Mouse (Mus musculus) liver, embryonic 11.5 days (tissue): ENCODE data around the gene Camp. TPM values are rescaled to one million over a fixed set of nuclear protein-coding genes. Genes with fewer than 3 reads are reported as not detected.

Experiments used
- ATAC-seq: fragments of 200-750 bp; cut with Nextera tagmentation; replicated peaks from 2 replicates; pipeline ENCODE4 v1.8.0; 2017; ENCODE audit warnings: moderate number of reproducible peaks, mild to moderate bottlenecking, moderate TSS enrichment, moderate library complexity; ENCODE audit not compliant: low FRiP score
- DNase-seq: peaks from one replicate; pipeline ENCODE4 v3.0.0-alpha.2; 2017; ENCODE audit warnings: low spot score
- H3K27ac ChIP-seq: fragments of 300-500 bp; sonication (generic); 2 replicates; pipeline ENCODE4 v1.5.1; 2014; ENCODE audit warnings: mild to moderate bottlenecking, low read depth, low read length, control low read depth
- H3K27me3 ChIP-seq: fragments of 300-500 bp; sonication (generic); replicated peaks from 2 replicates; pipeline ENCODE4 v1.6.1; 2014; ENCODE audit warnings: low read length, mixed read lengths; ENCODE audit not compliant: control insufficient read depth, insufficient read depth
- H3K36me3 ChIP-seq: fragments of 300-500 bp; sonication (generic); 2 replicates; pipeline ENCODE4 v1.6.1; 2014; ENCODE audit warnings: mild to moderate bottlenecking, low read length, moderate library complexity, mixed read lengths; ENCODE audit not compliant: control insufficient read depth, insufficient read depth
- H3K4me1 ChIP-seq: fragments of 300-500 bp; sonication (generic); replicated peaks from 2 replicates; pipeline ENCODE4 v1.6.1; 2014; ENCODE audit warnings: low read length, mixed read lengths; ENCODE audit not compliant: control insufficient read depth, insufficient read depth
- H3K4me2 ChIP-seq: fragments of 300-500 bp; sonication (generic); 2 replicates; pipeline ENCODE4 v1.6.1; 2014; ENCODE audit warnings: mild to moderate bottlenecking, control low read depth, moderate library complexity
- H3K4me3 ChIP-seq: fragments of 300-500 bp; sonication (generic); 2 replicates; pipeline ENCODE4 v1.5.1; 2014; ENCODE audit warnings: low read depth, low read length, control low read depth
- H3K9ac ChIP-seq: fragments of 300-500 bp; sonication (generic); 2 replicates; pipeline ENCODE4 v1.6.1; 2014; ENCODE audit warnings: low read depth, low read length, control low read depth
- H3K9me3 ChIP-seq: fragments of 300-500 bp; sonication (generic); 2 replicates; pipeline ENCODE4 v1.6.1; 2016; ENCODE audit warnings: low read length, inconsistent platforms, mixed read lengths; ENCODE audit not compliant: control insufficient read depth
- WGBS: fragments of 180-500 bp; shearing (Covaris S2); extraction: QIAGEN DNeasy Blood & Tissue Kit; methylation state at CpG from one replicate; pipeline ENCODE4 v1.1.7; 2014; 5-methylcytosine and 5-hydroxymethylcytosine counted together
- polyA plus RNA-seq: library from polyadenylated mRNA; unstranded; fragments of >200 nt; fragmentation: Nextera tagmentation; extraction: Ambion mirVana; gene quantifications from 2 replicates; pipeline ENCODE4 v1.2.1, GENCODE M21; 2014

Gene Camp
- polyA plus RNA-seq, 1 experiment from 2014 or later: 13.5 TPM

DNA sequence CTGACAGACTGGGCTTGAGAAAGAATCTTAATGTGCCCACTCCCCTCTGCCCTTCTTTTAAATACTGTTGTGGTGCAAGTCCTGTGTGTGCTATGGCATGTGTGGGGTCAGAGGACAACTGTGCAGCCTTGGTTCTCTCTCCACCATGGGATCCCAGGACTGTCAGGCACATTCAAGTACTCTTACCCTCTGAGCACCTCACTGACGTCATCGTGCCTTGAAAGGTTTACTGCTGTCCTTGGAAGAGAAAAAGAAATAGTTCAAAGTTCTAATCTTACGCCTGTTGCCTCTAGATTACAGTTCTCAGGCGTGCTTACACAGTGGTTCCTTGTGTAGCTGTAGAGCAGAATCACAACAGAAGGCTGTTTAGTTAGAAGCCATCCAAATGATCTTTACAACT lies 36.8 kb upstream of the Camp start:
- no peak for ATAC-seq
- H3K27ac ChIP-seq: no peak overlapping the region
- H3K27me3 ChIP-seq: no peaks in the 10 kb centered on the region
- H3K4me2 ChIP-seq: no peak overlapping the region
- H3K9ac ChIP-seq: no peak overlapping the region
- no peak overlapping the region for H3K4me3 ChIP-seq
- H3K36me3 ChIP-seq: peaks cover 80% of the 10 kb centered on the region
- no peaks in the 10 kb centered on the region for H3K9me3 ChIP-seq
- no peaks in the 10 kb centered on the region for H3K4me1 ChIP-seq
- 80% methylated on average over 4 of the region's 4 CpGs for WGBS
- DNase-seq: no peak

DNA sequence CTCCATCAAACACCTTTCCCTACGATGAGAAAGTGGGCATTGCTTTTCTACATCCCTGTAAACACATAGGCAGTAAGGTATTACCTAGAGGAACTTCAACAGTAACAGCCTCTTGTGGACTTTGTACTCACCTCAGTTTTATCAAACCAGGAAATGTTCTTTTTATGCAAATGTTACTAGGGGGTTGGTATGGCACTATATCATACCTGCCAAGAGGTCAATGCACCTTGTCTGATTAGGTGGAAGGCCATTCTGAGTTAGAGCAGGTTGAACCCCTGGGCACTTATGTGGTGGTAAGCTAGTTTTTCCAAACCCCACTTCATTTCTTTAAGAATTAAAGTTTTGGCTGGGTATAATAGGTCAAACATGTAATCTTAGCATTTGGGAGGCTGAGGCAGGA lies 29.9 kb upstream of the Camp start:
- H3K4me3 ChIP-seq: no peak overlapping the region
- H3K27ac ChIP-seq: no peak overlapping the region
- DNase-seq: no peak
- H3K36me3 ChIP-seq: peaks cover 53% of the 10 kb centered on the region
- no peaks in the 10 kb centered on the region for H3K9me3 ChIP-seq
- no peaks in the 10 kb centered on the region for H3K27me3 ChIP-seq
- H3K9ac ChIP-seq: no peak overlapping the region
- no peak for ATAC-seq
- WGBS: 96% methylated on average over 1 of the region's 1 CpGs
- H3K4me2 ChIP-seq: no peak overlapping the region
- H3K4me1 ChIP-seq: peaks cover 6% of the 10 kb centered on the region; the same call in 1 of the 2 replicates

DNA sequence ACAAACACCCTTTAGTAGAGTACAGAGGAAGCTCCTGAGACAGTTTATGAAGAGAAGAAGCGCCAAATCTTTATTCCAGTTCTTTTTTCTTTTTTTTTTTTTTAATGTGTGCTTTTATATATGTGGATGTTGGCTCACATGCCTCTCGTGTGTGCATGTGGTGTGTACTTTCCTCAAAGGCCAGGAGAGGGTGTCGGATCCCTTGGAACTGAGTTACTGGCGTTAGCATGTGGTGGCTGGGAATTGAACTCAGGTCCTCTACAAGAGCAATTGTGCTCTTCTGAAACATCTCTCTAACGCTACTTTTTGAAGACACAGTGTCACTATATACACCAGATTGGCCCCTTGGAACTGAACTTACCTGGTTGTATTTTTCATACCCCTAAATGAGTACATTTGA lies 28.2 kb upstream of the Camp start:
- WGBS: 71% methylated on average over 5 of the region's 5 CpGs
- peak overlapping the region; percentile 96 for H3K4me3 ChIP-seq
- DNase-seq: no peak
- no peaks in the 10 kb centered on the region for H3K27me3 ChIP-seq
- peaks cover 6% of the 10 kb centered on the region; the same call in 1 of the 2 replicates for H3K4me1 ChIP-seq
- H3K9me3 ChIP-seq: no peaks in the 10 kb centered on the region
- peak overlapping the region; percentile 98 for H3K9ac ChIP-seq
- peak overlapping the region; percentile 67 for H3K4me2 ChIP-seq
- H3K36me3 ChIP-seq: peaks cover 41% of the 10 kb centered on the region
- ATAC-seq: no peak
- no peak overlapping the region for H3K27ac ChIP-seq

DNA sequence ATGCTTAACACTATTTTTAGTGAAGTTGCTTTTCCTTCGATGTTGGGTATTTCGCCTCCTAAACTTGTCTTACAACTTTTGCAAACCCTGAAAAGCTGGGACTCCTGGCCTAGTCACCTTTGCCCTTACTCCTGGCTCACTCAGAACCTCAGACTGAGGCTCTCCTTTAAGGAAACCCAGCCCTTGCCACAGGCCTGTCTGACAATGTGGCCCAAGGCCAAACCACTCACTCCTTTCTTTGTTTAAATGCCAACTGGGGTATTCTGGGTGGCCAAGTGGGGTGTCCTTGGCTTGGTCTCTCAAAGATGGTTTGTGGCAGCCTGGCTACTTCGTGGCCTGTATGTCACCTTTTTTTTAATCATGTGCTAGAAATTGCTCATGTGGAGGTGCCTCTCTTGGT lies 27.3 kb upstream of the Camp start:
- Histone ChIP-seq H3K4me1 (peaks cover 6% of the 10 kb centered on the region; the same call in 1 of the 2 replicates), H3K9ac (peak overlapping the region; percentile 98), H3K9me3 (no peaks in the 10 kb centered on the region), H3K4me2 (peak overlapping the region; percentile 67), H3K27me3 (no peaks in the 10 kb centered on the region), H3K27ac (no peak overlapping the region), H3K4me3 (peak overlapping the region; percentile 96), H3K36me3 (peaks cover 32% of the 10 kb centered on the region)
- ATAC-seq (no peak), DNase-seq (no peak)
- WGBS: 5% methylated on average over 3 of the region's 3 CpGs

DNA sequence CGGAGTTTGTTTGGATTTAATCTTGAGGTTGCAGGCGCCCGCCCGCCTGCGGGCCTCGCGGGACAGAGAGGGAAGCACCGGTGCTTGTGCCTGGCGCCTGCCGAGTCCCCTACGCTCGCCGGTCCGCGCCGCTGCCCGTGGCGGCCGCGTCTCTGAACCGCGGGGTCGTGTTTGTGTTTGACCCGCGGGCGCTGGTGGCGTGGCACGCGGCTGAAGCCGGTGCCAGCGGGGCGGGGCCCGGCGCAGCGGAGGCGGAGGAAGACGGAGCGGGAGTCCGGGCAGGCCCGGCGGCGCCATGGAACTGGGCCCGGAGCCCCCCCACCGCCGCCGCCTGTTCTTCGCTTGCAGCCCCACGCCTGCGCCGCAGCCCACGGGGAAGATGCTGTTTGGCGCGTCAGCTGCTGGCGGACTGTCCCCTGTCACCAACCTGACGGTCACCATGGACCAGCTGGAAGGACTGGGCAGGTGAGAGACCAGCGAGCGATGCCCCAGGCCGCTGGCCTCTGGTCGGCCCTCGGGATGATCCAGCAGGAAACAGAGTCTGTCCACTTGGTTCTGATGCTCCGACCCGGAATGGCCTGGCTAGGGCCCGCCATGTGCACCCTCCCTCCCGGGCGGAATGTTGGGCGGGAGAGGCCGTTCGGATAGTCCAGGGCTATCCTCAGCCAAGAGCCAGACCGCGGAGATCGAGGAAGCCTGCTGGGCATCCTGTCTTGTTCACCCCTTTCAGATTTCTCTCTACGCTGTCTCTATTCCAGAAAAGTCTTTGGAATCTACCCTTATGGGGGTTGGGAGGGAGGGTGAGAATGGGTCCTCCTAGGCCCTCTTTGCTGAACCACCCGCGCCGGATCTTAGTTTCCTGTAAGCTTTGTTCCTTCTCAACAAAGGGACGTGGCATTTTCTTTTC lies 26.5 kb upstream of the Camp start:
- peaks cover 28% of the 10 kb centered on the region for H3K36me3 ChIP-seq
- H3K4me1 ChIP-seq: peaks cover 12% of the 10 kb centered on the region
- DNase-seq (peak; percentile 54), ATAC-seq (peak; percentile 68)
- peak overlapping the region; percentile 85 for H3K27ac ChIP-seq
- peak overlapping the region; percentile 67 for H3K4me2 ChIP-seq
- H3K9ac ChIP-seq: peak overlapping the region; percentile 98
- no peaks in the 10 kb centered on the region for H3K27me3 ChIP-seq
- no peaks in the 10 kb centered on the region for H3K9me3 ChIP-seq
- under 1% methylated on average over 72 of the region's 76 CpGs for WGBS
- peak overlapping the region; percentile 96 for H3K4me3 ChIP-seq

DNA sequence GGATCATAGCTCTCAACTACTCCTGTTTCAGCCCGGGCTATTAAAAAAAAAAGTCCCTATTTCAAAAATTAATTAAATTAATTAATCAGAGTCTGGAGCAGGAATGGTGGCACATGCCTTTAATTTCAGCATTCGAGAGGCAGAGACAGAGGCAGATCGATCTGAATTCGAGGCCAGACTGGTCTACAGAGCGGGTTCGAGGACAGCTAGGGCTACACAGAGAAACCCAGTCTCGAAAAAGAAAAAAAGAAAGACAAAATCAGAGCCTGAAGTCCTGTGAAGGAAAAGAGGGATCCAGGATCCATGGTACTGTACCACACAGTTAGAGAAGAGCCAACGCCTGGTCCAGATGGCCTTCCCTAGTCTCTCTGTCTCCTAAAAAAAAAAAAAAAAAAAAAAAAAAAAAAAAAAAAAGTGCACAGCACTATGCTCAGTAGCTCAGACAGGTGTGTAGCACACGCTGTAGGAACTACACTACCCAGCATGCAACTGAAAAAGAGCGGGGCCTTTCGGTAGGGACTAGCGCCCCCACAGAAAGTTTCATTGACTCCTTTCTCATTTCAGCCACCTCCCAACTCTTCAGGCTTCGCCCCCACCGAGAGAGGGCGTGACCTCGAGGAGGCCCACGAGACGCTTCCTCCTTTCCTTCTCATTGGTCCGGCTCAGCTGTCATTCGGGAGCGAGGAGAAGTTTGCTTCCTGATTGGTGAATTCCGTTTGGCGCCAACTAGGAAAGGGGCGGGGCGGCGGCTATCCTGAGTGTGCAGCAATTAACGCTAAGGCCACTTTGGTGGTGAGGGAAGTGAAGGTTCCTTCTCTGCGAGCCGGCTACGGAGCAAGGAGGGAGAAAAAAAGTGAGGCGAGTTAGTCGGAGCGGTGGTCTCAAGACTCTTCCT lies 25.6 kb upstream of the Camp start, which contains the start of gene Cdc25a:
Cdc25a (plus strand) TSS at position 783 of the 895 bp plus-strand sequence.
- 6% methylated on average over 33 of the region's 33 CpGs for WGBS
- H3K4me1 ChIP-seq: peaks cover 17% of the 10 kb centered on the region
- H3K9ac ChIP-seq: peak within 1 kb of the TSS; percentile 98
- peaks cover 22% of the 10 kb centered on the region for H3K36me3 ChIP-seq
- no peaks in the 10 kb centered on the region for H3K9me3 ChIP-seq
- DNase-seq (peak; percentile 95), ATAC-seq (peak; percentile 92)
- H3K27ac ChIP-seq: peak within 1 kb of the TSS; percentile 85
- peak within 1 kb of the TSS; percentile 96 for H3K4me3 ChIP-seq
- no peaks in the 10 kb centered on the region for H3K27me3 ChIP-seq
- H3K4me2 ChIP-seq: peak within 1 kb of the TSS; percentile 67

DNA sequence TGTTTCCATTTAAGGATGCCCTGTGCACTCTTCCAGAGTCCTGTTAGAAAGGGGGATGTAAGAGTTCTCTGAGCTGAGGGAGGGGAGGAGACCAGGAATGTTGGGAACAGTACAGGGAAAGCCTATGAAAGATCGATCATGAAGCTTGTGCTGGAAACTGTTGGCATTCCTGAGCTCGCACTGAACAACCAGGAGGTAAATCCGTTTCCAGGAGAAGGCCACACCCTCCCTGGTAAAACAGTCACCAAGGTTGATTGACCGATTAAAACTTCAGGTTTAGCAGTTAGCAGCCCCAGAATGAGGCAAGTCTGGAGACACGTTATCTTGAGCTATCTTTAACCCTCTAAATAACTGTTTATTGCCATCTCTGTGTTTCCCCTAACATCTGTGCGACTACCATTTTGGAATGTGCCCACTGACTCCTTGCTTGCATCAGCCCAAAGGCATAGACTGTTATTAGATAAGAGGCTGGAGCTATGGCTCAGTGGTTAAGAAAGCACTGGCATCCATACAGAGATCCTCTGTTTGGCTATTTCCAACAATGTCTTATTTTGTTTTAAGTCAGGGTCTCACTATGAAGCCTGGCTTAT lies 21.7 kb upstream of the Camp start:
- ATAC-seq (no peak), DNase-seq (no peak)
- Histone ChIP-seq H3K27ac (peak overlapping the region; percentile 14; the same call in 1 of the 2 replicates), H3K9me3 (no peaks in the 10 kb centered on the region), H3K4me3 (no peak overlapping the region), H3K4me1 (peaks cover 11% of the 10 kb centered on the region), H3K27me3 (no peaks in the 10 kb centered on the region), H3K36me3 (no peaks in the 10 kb centered on the region), H3K9ac (no peak overlapping the region), H3K4me2 (peak overlapping the region; percentile 26)
- WGBS: 26% methylated on average over 6 of the region's 6 CpGs

DNA sequence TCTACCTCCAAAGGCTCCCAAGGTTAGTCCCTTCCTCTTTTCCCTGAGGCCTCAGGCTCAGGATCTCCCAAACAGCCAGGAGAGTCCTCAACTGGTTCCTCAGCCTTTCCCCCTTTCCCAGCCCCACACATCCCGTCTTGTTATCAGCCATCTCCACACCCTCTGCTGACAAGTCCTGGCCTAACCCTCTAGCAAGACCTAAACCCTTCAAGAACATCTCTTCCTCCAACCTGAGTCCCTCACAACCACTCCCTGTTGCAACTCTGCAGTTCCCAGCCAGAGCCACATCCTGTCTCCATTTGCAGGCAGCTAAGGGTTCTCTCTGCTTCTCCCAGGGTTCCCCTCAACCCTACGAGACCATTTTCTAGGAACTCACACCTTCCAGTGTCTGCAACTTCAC lies 16.8 kb upstream of the Camp start:
- Histone ChIP-seq H3K9ac (no peak overlapping the region), H3K4me1 (peaks cover 16% of the 10 kb centered on the region), H3K27me3 (no peaks in the 10 kb centered on the region), H3K36me3 (no peaks in the 10 kb centered on the region), H3K4me2 (no peak overlapping the region), H3K9me3 (no peaks in the 10 kb centered on the region), H3K27ac (no peak overlapping the region), H3K4me3 (no peak overlapping the region)
- no peak for DNase-seq
- ATAC-seq: 0 out of 2 replicates have a peak, but pooled peaks have one; percentile 19
- 43% methylated on average over 2 of the region's 2 CpGs for WGBS
